Comparison of ENCODE assay signal across 9 mouse cellular contexts in genomic region chr7:31097583-31098248, GRCm38 (mm10). TPM values are rescaled to one million over a fixed set of nuclear protein-coding genes. Genes with fewer than 3 reads are reported as not detected.
DNase-seq lines count a peak whose midpoint lies in the region; ATAC-seq and TF ChIP-seq lines count a peak whose summit lies in the region.
"Had no signal": no experiment of that assay in that cellular context is flagged by ENCODE, and none has a peak within 500 bp of the region (broad histone marks: within the 10 kb centered on the region; RNA-seq: fewer than 3 reads in every experiment).

No protein-coding gene starts in this region.

- H3K9ac ChIP-seq in MEL (ENCODE audit: control insufficient read depth, low read depth, low read length, poor library complexity, severe bottlenecking): no peak overlapping the region
- no peak overlapping the region for H3K9ac ChIP-seq in hindbrain, embryonic 11.5 days (ENCODE audit: low read depth, low read length)
- H3K9ac ChIP-seq in lung, postnatal 0 days (replicated peaks; ENCODE audit: low read depth): no peak overlapping the region

- peak; percentile 71 to 97 (median 93) for TF ChIP-seq CTCF in MEL (IDR thresholded peaks at IDR 0.05 in 2 of 3, conservative IDR thresholded peaks at IDR 0.05 in 1 of 3; ENCODE audit: control insufficient read depth in 1 of 3, insufficient read depth in 1 of 3, low read depth in 2 of 3, low read length in 3 of 3, poor library complexity in 1 of 3, severe bottlenecking in 1 of 3)
- TF ChIP-seq CTCF in lung, postnatal 0 days (IDR thresholded peaks at IDR 0.05): peak; percentile 98

- H3K27me3 ChIP-seq in MEL (ENCODE audit: control insufficient read depth in 1 of 2, insufficient read depth in 2 of 2, low read length in 2 of 2): no peaks in the 10 kb centered on the region
- H3K27me3 ChIP-seq in hindbrain, embryonic 11.5 days (ENCODE audit: control insufficient read depth, insufficient read depth, low read length): no peaks in the 10 kb centered on the region
- H3K27me3 ChIP-seq in lung, postnatal 0 days (replicated peaks; ENCODE audit: insufficient read depth, low read length): no peaks in the 10 kb centered on the region

- H3K27ac ChIP-seq in MEL (ENCODE audit: control insufficient read depth, low read depth, low read length): no peak overlapping the region
- no peak overlapping the region for H3K27ac ChIP-seq in hindbrain, embryonic 11.5 days (ENCODE audit: low read depth, low read length)
- H3K27ac ChIP-seq in lung, postnatal 0 days (ENCODE audit: low read length): no peak overlapping the region

- peak overlapping the region; percentile 21 for H3K4me2 ChIP-seq in hindbrain, embryonic 11.5 days (replicated peaks; ENCODE audit: low read depth, low read length)
- peak overlapping the region; percentile 39 for H3K4me2 ChIP-seq in lung, postnatal 0 days (replicated peaks; ENCODE audit: low read depth, low read length)

- TF ChIP-seq RAD21 in MEL (IDR thresholded peaks at IDR 0.05; ENCODE audit: low read depth, low read length): peak; percentile 80

- H3K79me2 ChIP-seq in MEL (ENCODE audit: control insufficient read depth, insufficient read depth, low read length, poor library complexity): no peaks in the 10 kb centered on the region

- no peak for TF ChIP-seq EP300 in MEL (IDR thresholded peaks at IDR 0.05; ENCODE audit: low read depth in 1 of 2, low read length in 2 of 2)
- no peak for TF ChIP-seq EP300 in lung, postnatal 0 days (IDR thresholded peaks at IDR 0.05)

- no peak for TF ChIP-seq POLR2A in MEL (IDR thresholded peaks at IDR 0.05; ENCODE audit: control insufficient read depth in 1 of 2, insufficient read depth in 1 of 2, low read depth in 1 of 2, low read length in 2 of 2, poor library complexity in 1 of 2)

- 17% methylated on average over 12 of the region's 20 CpGs for WGBS in hindbrain, embryonic 11.5 days
- WGBS in lung, postnatal 0 days: 48% methylated on average over 20 of the region's 20 CpGs

- no peak overlapping the region for H3K4me3 ChIP-seq in MEL (ENCODE audit: control insufficient read depth in 1 of 2, insufficient read depth in 1 of 2, low read depth in 2 of 2, low read length in 2 of 2)
- H3K4me3 ChIP-seq in hindbrain, embryonic 11.5 days (ENCODE audit: low read depth, low read length): 0 out of 2 replicates have a peak overlapping the region, but pooled peaks have one; percentile 6
- no peak overlapping the region for H3K4me3 ChIP-seq in lung, postnatal 0 days (ENCODE audit: low read depth, low read length)
- H3K4me3 ChIP-seq: myocyte had no signal

- ATAC-seq in hindbrain, embryonic 11.5 days (ENCODE audit: low FRiP score): peak; percentile 91
- ATAC-seq in lung, postnatal 0 days: peak; percentile 95

- no peaks in the 10 kb centered on the region for H3K9me3 ChIP-seq in MEL (replicated peaks; ENCODE audit: insufficient read depth, low read length)
- no peaks in the 10 kb centered on the region for H3K9me3 ChIP-seq in hindbrain, embryonic 11.5 days (ENCODE audit: control insufficient read depth, low read length)
- no peaks in the 10 kb centered on the region for H3K9me3 ChIP-seq in lung, postnatal 0 days (ENCODE audit: low read length)

- H3K4me1 ChIP-seq in MEL (ENCODE audit: control insufficient read depth in 1 of 2, insufficient read depth in 2 of 2, low read length in 2 of 2): 0 out of 4 replicates have a peak, but pooled peaks cover 0 to 2% of the 10 kb centered on the region in 2 experiments
- no peaks in the 10 kb centered on the region for H3K4me1 ChIP-seq in hindbrain, embryonic 11.5 days (replicated peaks; ENCODE audit: control insufficient read depth, insufficient read depth, low read length)
- no peaks in the 10 kb centered on the region for H3K4me1 ChIP-seq in lung, postnatal 0 days (ENCODE audit: insufficient read depth, low read depth, low read length)

- H3K36me3 ChIP-seq in MEL (ENCODE audit: control insufficient read depth in 1 of 2, insufficient read depth in 2 of 2, low read length in 2 of 2): no peaks in the 10 kb centered on the region
- no peaks in the 10 kb centered on the region for H3K36me3 ChIP-seq in hindbrain, embryonic 11.5 days (ENCODE audit: control insufficient read depth, insufficient read depth, low read length)
- H3K36me3 ChIP-seq in lung, postnatal 0 days (ENCODE audit: insufficient read depth, low read length): no peaks in the 10 kb centered on the region

- peak; percentile 89 for DNase-seq in MEL (ENCODE audit: low read depth, low spot score)
- DNase-seq in cerebellum, adult 8-10 months: peak; percentile 87
- DNase-seq in frontal cortex, adult 2 months (ENCODE audit: extremely low spot score in 1 of 2, low spot score in 1 of 2): peak; percentile 72 to 97
- peak; percentile 96 for DNase-seq in hindbrain, embryonic 11.5 days (ENCODE audit: low spot score)
- DNase-seq in layer of hippocampus, adult 9-11 months: peak; percentile 90
- DNase-seq in lung, postnatal 0 days (ENCODE audit: low spot score): peak; percentile 95
- DNase-seq in ovary, postnatal 36 days (ENCODE audit: low spot score): peak; percentile 86
- peak; percentile 93 for DNase-seq in thymus, postnatal 14 days

TF ChIP-seq in MEL, 35 proteins besides CTCF, POLR2A, EP300 and RAD21:
- TF ChIP-seq CHD2 (IDR thresholded peaks at IDR 0.05; ENCODE audit: low read length): no peak
- TF ChIP-seq SMC3 (IDR thresholded peaks at IDR 0.05; ENCODE audit: low read depth, low read length): peak; percentile 81
- TF ChIP-seq ZC3H11A (IDR thresholded peaks at IDR 0.05; ENCODE audit: low read depth, low read length): peak; percentile 67
- peak; percentile 36; the same call in 1 of the 2 replicates for TF ChIP-seq SIN3A (IDR thresholded peaks at IDR 0.05; ENCODE audit: low read length)

RNA-seq across cellular contexts. Expression of gene Hpn, which starts 17.4 kb away (rescaled TPM):
- 0.69 and 1.6 TPM in 2 replicates for total RNA-seq in MEL (2012; rRNA removed)
- polyA plus RNA-seq in MEL (2012; ENCODE audit: insufficient read depth in 1 of 2, insufficient read length in 2 of 2, low read depth in 1 of 2, low replicate concordance in 2 of 2, missing spikeins in 1 of 2): 1 to 10 TPM in 1 of 2 experiments, not detected in 1; 1.1 TPM
- polyA plus RNA-seq in frontal cortex, adult 2 months (2012; rRNA removed): 3.3 and 4.0 TPM in 2 replicates
- polyA plus RNA-seq in hindbrain, embryonic 11.5 days (2014; fragmentation: Nextera tagmentation; extraction: Ambion mirVana): 0.56 and 1.4 TPM in 2 replicates
- polyA plus RNA-seq in lung, postnatal 0 days (2015; fragmentation: Nextera tagmentation; extraction: Ambion mirVana): 19.5 and 20.5 TPM in 2 replicates
- polyA plus RNA-seq: myocyte had no signal

RNA-seq across cellular contexts. Expression of gene Fxyd3, which starts 21.2 kb away (rescaled TPM):
- not detected in 2 replicates for total RNA-seq in MEL (2012; rRNA removed)
- not detected for polyA plus RNA-seq in MEL (2012; ENCODE audit: insufficient read depth in 1 of 2, insufficient read length in 2 of 2, low read depth in 1 of 2, low replicate concordance in 2 of 2, missing spikeins in 1 of 2)
- polyA plus RNA-seq in frontal cortex, adult 2 months (2012; rRNA removed): 1.8 and 2.6 TPM in 2 replicates
- polyA plus RNA-seq in hindbrain, embryonic 11.5 days (2014; fragmentation: Nextera tagmentation; extraction: Ambion mirVana): 6.3 and 8.6 TPM in 2 replicates
- 76.1 and 78.1 TPM in 2 replicates for polyA plus RNA-seq in lung, postnatal 0 days (2015; fragmentation: Nextera tagmentation; extraction: Ambion mirVana)

RNA-seq across cellular contexts. Expression of gene Scn1b, which starts 29.1 kb away (rescaled TPM):
- total RNA-seq in MEL (2012; rRNA removed): not detected in 2 replicates
- not detected for polyA plus RNA-seq in MEL (2012; ENCODE audit: insufficient read depth in 1 of 2, insufficient read length in 2 of 2, low read depth in 1 of 2, low replicate concordance in 2 of 2, missing spikeins in 1 of 2)
- 627 and 752 TPM in 2 replicates for polyA plus RNA-seq in frontal cortex, adult 2 months (2012; rRNA removed)
- polyA plus RNA-seq in hindbrain, embryonic 11.5 days (2014; fragmentation: Nextera tagmentation; extraction: Ambion mirVana): 0.60 and 0.86 TPM in 2 replicates
- 4.5 and 4.9 TPM in 2 replicates for polyA plus RNA-seq in lung, postnatal 0 days (2015; fragmentation: Nextera tagmentation; extraction: Ambion mirVana)

RNA-seq across cellular contexts. Expression of gene Lgi4, which starts 38.6 kb away (rescaled TPM):
- total RNA-seq in MEL (2012; rRNA removed): not detected in 2 replicates
- polyA plus RNA-seq in MEL (2012; ENCODE audit: insufficient read depth in 1 of 2, insufficient read length in 2 of 2, low read depth in 1 of 2, low replicate concordance in 2 of 2, missing spikeins in 1 of 2): not detected
- 28.1 and 31.7 TPM in 2 replicates for polyA plus RNA-seq in frontal cortex, adult 2 months (2012; rRNA removed)
- polyA plus RNA-seq in hindbrain, embryonic 11.5 days (2014; fragmentation: Nextera tagmentation; extraction: Ambion mirVana): 1.0 and 2.8 TPM in 2 replicates
- polyA plus RNA-seq in lung, postnatal 0 days (2015; fragmentation: Nextera tagmentation; extraction: Ambion mirVana): 0.20 and 0.27 TPM in 2 replicates
- polyA plus RNA-seq: myocyte had no signal

RNA-seq across cellular contexts. Expression of gene Fxyd1, which starts 40.7 kb away (rescaled TPM):
- not detected in 2 replicates for total RNA-seq in MEL (2012; rRNA removed)
- under 1 TPM in 1 of 2 experiments, not detected in 1; 0.22 TPM for polyA plus RNA-seq in MEL (2012; ENCODE audit: insufficient read depth in 1 of 2, insufficient read length in 2 of 2, low read depth in 1 of 2, low replicate concordance in 2 of 2, missing spikeins in 1 of 2)
- polyA plus RNA-seq in frontal cortex, adult 2 months (2012; rRNA removed): 127 and 169 TPM in 2 replicates
- polyA plus RNA-seq in hindbrain, embryonic 11.5 days (2014; fragmentation: Nextera tagmentation; extraction: Ambion mirVana): 15.6 and 18.1 TPM in 2 replicates
- 175 and 211 TPM in 2 replicates for polyA plus RNA-seq in lung, postnatal 0 days (2015; fragmentation: Nextera tagmentation; extraction: Ambion mirVana)

Comparison
In these comparisons a context has a peak if more than half of its experiments do, and no peak if none do; other contexts are left out.
1. RNA of gene Scn1b, which starts 29.1 kb away (polyA plus RNA-seq): 627 to 752 TPM in frontal cortex, adult 2 months; 4.5 to 4.9 TPM in lung, postnatal 0 days, 0.60 to 0.86 TPM in hindbrain, embryonic 11.5 days and not detected in MEL; every median in the first group is over 100 times any median in the second.
2. Peak in every context shown above with its lines, with median percentiles within 50 percentile points of each other: DNase-seq.